Mouse (Mus musculus) midbrain, embryonic 14.5 days (tissue): ENCODE results near the gene Rtp4. TPM values are rescaled to one million over a fixed set of nuclear protein-coding genes. Genes with fewer than 3 reads are reported as not detected.

Experiments used
- ATAC-seq: fragments of 200-750 bp; cut with Nextera tagmentation; 2 replicates; pipeline ENCODE4 v1.8.0; 2017; ENCODE audit warnings: moderate number of reproducible peaks, moderate library complexity; ENCODE audit not compliant: low FRiP score, low TSS enrichment
- DNase-seq: peaks from one replicate; pipeline ENCODE4 v3.0.0-alpha.2; 2015
- H3K27ac ChIP-seq: fragments of 300-500 bp; sonication (generic); replicated peaks from 2 replicates; pipeline ENCODE4 v1.5.1; 2014; ENCODE audit warnings: mild to moderate bottlenecking, low read depth, low read length, moderate library complexity
- H3K27me3 ChIP-seq: fragments of 300-500 bp; sonication (generic); 2 replicates; pipeline ENCODE4 v1.6.1; 2014; ENCODE audit warnings: low read length, control low read depth, mixed read lengths; ENCODE audit not compliant: control insufficient read depth, insufficient read depth
- H3K36me3 ChIP-seq: fragments of 300-500 bp; sonication (generic); 2 replicates; pipeline ENCODE4 v1.6.1; 2014; ENCODE audit warnings: low read length, control low read depth; ENCODE audit not compliant: control insufficient read depth, insufficient read depth
- H3K4me1 ChIP-seq: fragments of 300-500 bp; sonication (generic); 2 replicates; pipeline ENCODE4 v1.6.1; 2014; ENCODE audit warnings: mild to moderate bottlenecking, antibody characterized with exemption, low read length, control low read depth; ENCODE audit not compliant: control insufficient read depth, insufficient read depth
- H3K4me2 ChIP-seq: fragments of 300-500 bp; sonication (generic); 2 replicates; pipeline ENCODE4 v1.6.1; 2014; ENCODE audit warnings: mild to moderate bottlenecking, low read length, moderate library complexity
- H3K4me3 ChIP-seq: fragments of 300-500 bp; sonication (generic); replicated peaks from 2 replicates; pipeline ENCODE4 v1.5.1; 2014; ENCODE audit warnings: low read depth, low read length
- H3K9ac ChIP-seq: fragments of 300-500 bp; sonication (generic); replicated peaks from 2 replicates; pipeline ENCODE4 v1.6.1; 2014; ENCODE audit warnings: mild to moderate bottlenecking, low read length, moderate library complexity
- H3K9me3 ChIP-seq: fragments of 300-500 bp; sonication (generic); 2 replicates; pipeline ENCODE4 v1.6.1; 2016; ENCODE audit warnings: low read length, control low read depth, mixed read lengths; ENCODE audit not compliant: control insufficient read depth
- WGBS: fragments of 180-500 bp; shearing (Covaris S2); extraction: QIAGEN DNeasy Blood & Tissue Kit; methylation state at CpG from one replicate; pipeline ENCODE4 v1.1.7; 2014; 5-methylcytosine and 5-hydroxymethylcytosine counted together
- polyA plus RNA-seq: library from polyadenylated mRNA; unstranded; fragments of >200 nt; fragmentation: Nextera tagmentation; extraction: Ambion mirVana; gene quantifications from 2 replicates; pipeline ENCODE4 v1.2.1, GENCODE M21; 2014

Gene Rtp4
- 3.1 and 7.2 TPM in 2 replicates for polyA plus RNA-seq

DNA sequence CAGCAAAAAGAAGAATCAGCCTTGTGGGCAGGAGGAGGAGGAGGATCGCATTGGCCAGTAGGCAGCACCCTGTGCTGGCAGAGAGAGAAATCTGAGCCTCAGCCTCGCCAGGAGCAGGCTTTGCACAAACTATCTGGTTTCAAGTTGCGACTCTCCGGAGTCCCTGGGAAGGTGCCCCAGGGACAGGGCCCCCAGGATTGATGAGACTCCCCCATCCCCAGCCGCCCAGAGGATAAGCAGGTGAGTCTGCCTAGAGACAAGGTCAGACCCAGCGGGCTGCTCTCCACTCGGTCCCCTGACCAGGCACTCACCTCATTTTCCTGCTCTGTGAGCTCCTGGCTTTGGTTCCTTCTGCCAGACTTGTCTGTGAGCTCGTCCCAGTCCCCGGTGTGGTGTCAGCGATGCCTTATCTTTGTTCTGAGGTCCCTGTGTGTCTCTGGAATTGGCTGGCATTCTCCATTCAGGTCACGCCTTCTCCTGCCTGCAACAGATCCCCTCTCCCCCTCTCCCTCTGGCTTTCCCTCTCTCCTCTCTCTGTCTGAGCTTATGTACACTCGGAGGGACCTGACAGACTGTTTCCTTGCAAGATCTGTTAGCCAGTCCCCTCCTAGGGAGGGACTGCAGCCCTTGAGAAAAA lies at the start of gene Rtp4, which contains the start of gene Masp1:
TSS of gene Rtp4 (plus strand) at position 57 of the 637 bp plus-strand sequence.
TSS of gene Masp1 (minus strand) at position 581 of the 637 bp plus-strand sequence.
- peak; percentile 79 for DNase-seq
- Histone ChIP-seq H3K9me3 (0 out of 2 replicates have a peak, but pooled peaks cover under 1% of the 10 kb centered on the region), H3K4me1 (peaks cover 49% of the 10 kb centered on the region), H3K9ac (peak within 1 kb of the TSS; percentile 76), H3K4me3 (peak within 1 kb of the TSS; percentile 52), H3K4me2 (peak within 1 kb of the TSS; percentile 76), H3K36me3 (no peaks in the 10 kb centered on the region), H3K27me3 (no peaks in the 10 kb centered on the region), H3K27ac (peak within 1 kb of the TSS; percentile 92)
- WGBS, result 1% methylated on average over 12 of the region's 12 CpGs
- ATAC-seq, result peak; percentile 76

DNA sequence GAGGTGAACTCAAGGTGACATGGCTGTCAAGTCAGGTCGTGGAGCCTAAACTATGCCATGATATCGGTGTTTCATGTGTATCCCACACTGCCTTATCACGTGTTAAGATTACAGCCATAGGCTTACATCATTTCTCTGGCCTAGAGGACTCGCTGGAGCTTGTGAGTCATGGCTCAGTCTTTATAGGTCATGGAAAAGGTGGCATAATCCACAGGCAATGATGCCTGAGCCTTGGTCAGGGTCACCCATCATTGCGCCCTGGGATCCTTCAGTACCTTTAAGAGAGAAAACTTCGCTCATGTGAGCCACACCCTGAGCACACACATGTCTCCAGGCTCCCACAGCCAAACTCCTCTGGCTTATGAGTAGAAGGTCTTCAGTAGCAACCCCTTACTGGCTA lies 48.5 kb upstream of the Rtp4 start:
- DNase-seq (no peak), ATAC-seq (no peak)
- Histone ChIP-seq H3K4me2 (no peak overlapping the region), H3K4me3 (no peak overlapping the region), H3K9ac (no peak overlapping the region), H3K36me3 (peaks cover 11% of the 10 kb centered on the region; the same call in 1 of the 2 replicates), H3K27ac (no peak overlapping the region), H3K4me1 (no peaks in the 10 kb centered on the region), H3K27me3 (no peaks in the 10 kb centered on the region), H3K9me3 (no peaks in the 10 kb centered on the region)
- WGBS, result 95% methylated on average over 6 of the region's 6 CpGs

- no peak for DNase-seq
- H3K4me1 ChIP-seq, result no peaks in the 10 kb centered on the region
- H3K27me3 ChIP-seq, result no peaks in the 10 kb centered on the region
- H3K27ac ChIP-seq, result no peak overlapping the region
- no peak overlapping the region for H3K9ac ChIP-seq
- H3K36me3 ChIP-seq, result peaks cover 11% of the 10 kb centered on the region; the same call in 1 of the 2 replicates
- WGBS, result 80% methylated on average over 3 of the region's 3 CpGs
- H3K4me2 ChIP-seq, result no peak overlapping the region
- no peak for ATAC-seq
- H3K9me3 ChIP-seq, result no peaks in the 10 kb centered on the region
- no peak overlapping the region for H3K4me3 ChIP-seq
These were observed 48.0 kb upstream of the Rtp4 start for GRCm38 (mm10) chr16:23472046-23472445.

DNA sequence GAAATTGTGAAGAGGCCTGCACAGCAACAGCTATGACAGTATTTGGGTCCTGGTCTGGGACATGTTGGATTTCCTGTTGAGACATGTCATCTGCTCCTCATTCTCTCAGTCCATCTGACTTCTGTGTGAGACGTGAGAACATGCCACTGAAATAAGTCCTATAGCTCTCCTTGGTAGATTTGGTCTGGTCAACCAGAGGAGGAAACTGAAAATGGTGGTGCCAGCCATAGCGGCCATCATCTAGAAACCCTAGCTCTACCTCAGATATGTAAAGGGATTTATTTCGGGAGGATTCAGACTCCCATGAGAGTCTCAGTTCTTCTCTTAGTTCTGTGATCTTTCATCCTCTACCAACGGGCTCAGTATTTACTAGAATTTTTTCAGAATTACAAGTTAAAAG lies 44.4 kb upstream of the Rtp4 start:
- no peak overlapping the region for H3K4me2 ChIP-seq
- ATAC-seq (no peak), DNase-seq (no peak)
- no peaks in the 10 kb centered on the region for H3K4me1 ChIP-seq
- H3K9ac ChIP-seq, result no peak overlapping the region
- no peak overlapping the region for H3K4me3 ChIP-seq
- WGBS, result 95% methylated on average over 4 of the region's 4 CpGs
- H3K36me3 ChIP-seq, result peaks cover 5% of the 10 kb centered on the region; the same call in 1 of the 2 replicates
- H3K27me3 ChIP-seq, result no peaks in the 10 kb centered on the region
- H3K27ac ChIP-seq, result no peak overlapping the region
- no peaks in the 10 kb centered on the region for H3K9me3 ChIP-seq

- H3K9ac ChIP-seq, result no peak overlapping the region
- H3K4me1 ChIP-seq, result no peaks in the 10 kb centered on the region
- H3K9me3 ChIP-seq, result no peaks in the 10 kb centered on the region
- ATAC-seq, result no peak
- no peaks in the 10 kb centered on the region for H3K27me3 ChIP-seq
- no peak for DNase-seq
- H3K27ac ChIP-seq, result no peak overlapping the region
- peaks cover 5% of the 10 kb centered on the region; the same call in 1 of the 2 replicates for H3K36me3 ChIP-seq
- no peak overlapping the region for H3K4me2 ChIP-seq
- no peak overlapping the region for H3K4me3 ChIP-seq
These were observed 43.5 kb upstream of the Rtp4 start for GRCm38 (mm10) chr16:23476598-23476997.

DNA sequence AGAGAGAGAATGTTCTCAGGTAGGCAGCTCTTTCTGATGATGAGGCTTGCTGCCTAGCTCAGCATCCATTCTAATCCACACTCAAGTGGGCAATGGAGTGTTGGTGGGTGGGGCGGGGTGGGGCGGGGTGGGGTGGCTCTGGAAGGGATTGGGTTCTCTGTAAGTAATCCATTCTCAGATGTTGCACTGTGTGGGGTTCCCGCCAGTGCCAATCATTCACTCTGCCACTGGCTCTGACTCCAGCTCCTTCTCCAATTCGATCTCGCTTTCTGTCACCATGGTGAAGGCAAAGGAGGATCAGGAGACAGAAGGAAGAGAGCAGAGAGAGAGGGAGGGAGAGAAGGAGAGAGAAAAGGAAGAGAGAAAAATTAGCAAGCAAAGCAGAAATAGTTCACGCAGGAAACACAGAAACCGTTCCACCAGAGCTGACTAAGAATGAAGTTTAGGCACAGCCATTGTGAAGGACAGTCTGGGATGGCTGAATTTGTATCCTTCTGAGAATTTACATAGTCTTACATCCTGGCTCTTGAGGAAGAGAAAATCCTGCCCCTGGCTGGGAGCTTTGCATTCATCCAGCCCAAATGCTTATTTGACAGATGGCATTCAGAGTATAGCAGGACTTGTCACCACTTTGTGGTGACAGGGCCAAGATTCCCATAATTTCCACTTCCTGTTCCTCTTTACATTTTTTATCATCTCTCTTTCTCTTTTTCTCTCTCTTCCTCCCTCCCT lies 40.1 kb upstream of the Rtp4 start:
- no peak overlapping the region for H3K4me3 ChIP-seq
- no peaks in the 10 kb centered on the region for H3K9me3 ChIP-seq
- 63% methylated on average over 7 of the region's 7 CpGs for WGBS
- H3K27me3 ChIP-seq, result no peaks in the 10 kb centered on the region
- DNase-seq, result no peak
- peaks cover 12% of the 10 kb centered on the region for H3K36me3 ChIP-seq
- H3K27ac ChIP-seq, result no peak overlapping the region
- no peaks in the 10 kb centered on the region for H3K4me1 ChIP-seq
- H3K4me2 ChIP-seq, result no peak overlapping the region
- ATAC-seq, result no peak
- no peak overlapping the region for H3K9ac ChIP-seq

DNA sequence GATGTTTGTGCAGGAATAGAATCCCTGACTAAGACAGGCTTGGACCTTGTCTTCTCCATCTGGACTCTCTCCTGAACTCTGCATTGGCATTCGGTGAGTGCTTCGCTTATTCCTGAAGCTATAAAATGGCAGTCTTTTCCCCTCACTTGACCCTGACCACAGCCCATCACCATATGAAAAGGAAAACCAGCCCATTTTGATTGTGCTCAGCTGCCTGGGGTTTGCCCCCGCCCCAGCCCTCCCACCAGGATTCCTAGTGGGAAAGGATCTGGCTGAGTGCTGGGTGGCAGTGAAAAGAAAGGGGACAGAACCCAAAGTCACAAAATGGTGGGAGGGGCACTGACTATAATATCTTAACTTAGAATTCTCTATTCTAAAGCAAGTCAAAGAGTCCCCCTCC lies 37.9 kb upstream of the Rtp4 start:
- Histone ChIP-seq H3K4me3 (no peak overlapping the region), H3K36me3 (peaks cover 26% of the 10 kb centered on the region), H3K4me2 (no peak overlapping the region), H3K9me3 (no peaks in the 10 kb centered on the region), H3K4me1 (no peaks in the 10 kb centered on the region), H3K9ac (no peak overlapping the region), H3K27ac (no peak overlapping the region), H3K27me3 (no peaks in the 10 kb centered on the region)
- DNase-seq (no peak), ATAC-seq (no peak)
- 36% methylated on average over 3 of the region's 3 CpGs for WGBS

DNA sequence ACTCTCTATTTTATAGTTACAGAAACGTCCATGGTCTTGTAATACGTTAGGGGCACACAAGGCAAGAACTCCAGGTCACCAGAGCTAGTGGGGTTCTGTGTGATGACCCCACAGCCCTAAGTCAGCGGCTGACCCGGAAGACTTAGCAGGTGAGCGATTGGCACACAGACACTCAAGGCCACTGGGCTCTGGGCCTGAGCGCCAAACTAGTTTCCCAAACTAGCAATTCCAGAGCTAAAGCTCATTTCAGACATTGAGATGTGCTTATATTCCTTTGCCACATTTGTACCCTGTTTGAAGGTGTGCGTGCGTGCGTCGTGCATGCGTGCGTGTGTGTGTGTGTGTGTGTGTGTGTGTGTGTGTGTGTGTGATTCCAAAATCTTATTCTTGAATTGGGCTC lies 37.2 kb upstream of the Rtp4 start:
- 96% methylated on average over 12 of the region's 12 CpGs for WGBS
- Histone ChIP-seq H3K4me2 (no peak overlapping the region), H3K9ac (no peak overlapping the region), H3K4me1 (no peaks in the 10 kb centered on the region), H3K27me3 (no peaks in the 10 kb centered on the region), H3K27ac (no peak overlapping the region), H3K4me3 (no peak overlapping the region), H3K9me3 (no peaks in the 10 kb centered on the region), H3K36me3 (peaks cover 32% of the 10 kb centered on the region)
- DNase-seq (no peak), ATAC-seq (no peak)

GRCm38 (mm10) chr16:23483292-23483691 lies 36.8 kb upstream of the Rtp4 start:
- Histone ChIP-seq H3K27me3 (no peaks in the 10 kb centered on the region), H3K9ac (no peak overlapping the region), H3K4me3 (no peak overlapping the region), H3K36me3 (peaks cover 35% of the 10 kb centered on the region), H3K27ac (no peak overlapping the region), H3K4me2 (no peak overlapping the region), H3K9me3 (no peaks in the 10 kb centered on the region), H3K4me1 (no peaks in the 10 kb centered on the region)
- DNase-seq, result no peak
- 94% methylated on average over 10 of the region's 10 CpGs for WGBS
- no peak for ATAC-seq
